Mouse (Mus musculus) thymus, postnatal 0 days (tissue): ENCODE results near the gene Rad51b. TPM values are rescaled to one million over a fixed set of nuclear protein-coding genes. Genes with fewer than 3 reads are reported as not detected.

Experiments used
- DNase-seq: peaks from one replicate; pipeline ENCODE4 v3.0.0-alpha.2; 2015; ENCODE audit warnings: low spot score
- polyA plus RNA-seq: library from polyadenylated mRNA; unstranded; fragments of >200 nt; fragmentation: Nextera tagmentation; extraction: Ambion mirVana; gene quantifications from 2 replicates; pipeline ENCODE4 v1.2.1, GENCODE M21; 2015

The Rad51b gene
- polyA plus RNA-seq, 1 experiment from 2014 or later = 4.8 TPM

DNA sequence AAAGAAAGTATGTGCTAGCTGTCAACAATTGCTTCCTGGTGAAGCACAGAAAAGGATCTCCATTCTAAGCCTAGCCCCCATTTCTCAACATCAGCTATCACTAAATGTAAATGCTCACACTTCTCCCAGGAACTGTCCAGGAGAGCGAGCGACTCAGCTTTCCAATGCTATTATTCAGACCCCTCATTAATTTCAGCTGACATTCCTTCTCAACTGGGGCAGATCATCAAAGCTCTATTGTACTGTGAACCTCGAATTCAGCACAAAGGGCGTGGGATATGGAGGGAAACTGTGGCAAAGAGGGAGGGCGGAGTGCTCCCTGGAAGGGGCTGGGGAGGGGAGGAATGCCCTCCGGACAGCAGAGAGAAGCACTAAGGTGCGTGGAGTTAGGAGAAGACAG lies 528.8 kb downstream of the Rad51b start:
- DNase-seq = no peak

GRCm38 (mm10) chr12:79827233-79827692 lies 530.2 kb downstream of the Rad51b start:
- no peak for DNase-seq

DNA sequence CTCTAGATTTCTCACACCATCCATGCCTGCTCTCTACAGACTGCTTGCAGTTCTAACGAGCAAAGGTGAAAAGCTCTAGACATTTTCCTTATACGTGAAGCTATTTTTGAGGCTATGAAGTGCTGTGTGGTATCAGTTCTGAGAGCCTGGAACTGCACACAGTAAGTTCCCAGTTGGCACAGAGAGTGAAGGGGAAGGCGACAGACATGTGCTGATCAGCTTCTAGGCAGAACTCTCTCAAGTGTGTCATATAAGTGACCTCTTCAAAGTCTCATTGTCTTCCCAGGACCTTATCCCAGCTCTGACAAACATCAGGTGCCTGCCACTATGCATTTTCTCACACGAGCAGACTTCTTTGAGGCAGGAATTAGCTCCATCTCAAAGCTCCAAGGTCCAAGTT lies 530.7 kb downstream of the Rad51b start:
- no peak for DNase-seq

DNA sequence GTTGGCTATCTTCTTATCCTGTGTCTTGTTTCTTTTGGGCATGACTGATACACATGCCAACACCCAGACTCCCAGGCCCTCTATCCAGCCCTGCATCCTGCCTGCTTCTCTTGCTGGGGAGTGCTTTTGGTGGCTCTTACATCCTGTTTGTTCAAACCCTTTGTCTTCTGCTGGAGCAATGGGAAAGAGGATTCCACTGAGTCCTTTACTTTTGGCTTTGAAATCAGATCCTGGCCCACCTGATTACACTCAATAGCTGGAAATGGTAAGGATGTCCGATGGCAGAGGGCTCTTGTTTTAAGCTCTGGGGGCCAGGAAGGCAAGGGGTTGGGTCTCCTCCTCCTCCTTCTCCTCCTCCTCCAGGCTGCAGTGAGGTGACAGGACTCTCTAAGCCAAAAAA lies 533.6 kb downstream of the Rad51b start:
- DNase-seq = no peak

GRCm38 (mm10) chr12:79832611-79833010 lies 535.5 kb downstream of the Rad51b start:
- DNase-seq = no peak

GRCm38 (mm10) chr12:79835521-79835920 lies 538.4 kb downstream of the Rad51b start:
- DNase-seq = no peak

DNA sequence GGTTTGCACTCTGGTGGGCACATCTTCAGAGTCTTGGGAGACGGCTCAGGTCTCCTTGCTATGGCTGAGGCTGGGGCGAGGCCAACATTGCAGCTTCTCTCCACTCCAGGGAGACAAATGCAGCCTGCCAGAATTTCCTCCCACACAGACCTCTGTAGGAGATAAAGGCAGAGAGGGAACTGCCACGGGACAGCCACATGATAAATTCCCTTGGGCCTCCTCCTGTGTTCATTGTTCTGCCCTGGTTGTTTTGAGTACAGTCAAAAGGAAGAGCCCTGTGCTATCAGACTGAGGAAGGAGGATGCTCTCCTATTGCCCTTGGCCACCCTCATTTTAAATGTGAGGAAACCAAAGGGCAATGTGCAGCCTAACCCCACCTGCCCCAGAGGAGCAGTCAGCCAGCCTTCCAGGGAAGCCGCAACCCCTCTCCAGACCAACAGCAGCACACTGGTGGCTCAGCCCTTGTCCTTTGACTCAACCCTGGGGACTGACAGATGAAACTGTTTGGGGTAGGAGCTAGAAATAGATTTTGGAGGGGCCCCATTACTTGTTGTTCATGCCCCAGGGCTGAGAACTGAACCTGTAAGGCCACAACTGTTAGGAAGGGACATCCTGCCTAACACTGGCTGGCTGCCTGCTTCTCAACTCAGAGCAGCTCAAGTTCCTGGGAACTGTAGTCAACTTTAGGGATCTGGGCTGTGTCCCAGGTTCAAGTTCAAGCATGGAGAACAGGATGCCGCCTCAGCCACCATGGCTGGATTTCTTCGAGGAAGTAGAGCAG lies 541.3 kb downstream of the Rad51b start:
- DNase-seq = no peak

GRCm38 (mm10) chr12:79839096-79839941 lies 542.2 kb downstream of the Rad51b start:
- no peak for DNase-seq

GRCm38 (mm10) chr12:79840465-79840864 lies 543.4 kb downstream of the Rad51b start:
- DNase-seq = no peak

- no peak for DNase-seq
Measured at GRCm38 (mm10) chr12:79841248-79841647, 544.2 kb downstream of the Rad51b start.

DNA sequence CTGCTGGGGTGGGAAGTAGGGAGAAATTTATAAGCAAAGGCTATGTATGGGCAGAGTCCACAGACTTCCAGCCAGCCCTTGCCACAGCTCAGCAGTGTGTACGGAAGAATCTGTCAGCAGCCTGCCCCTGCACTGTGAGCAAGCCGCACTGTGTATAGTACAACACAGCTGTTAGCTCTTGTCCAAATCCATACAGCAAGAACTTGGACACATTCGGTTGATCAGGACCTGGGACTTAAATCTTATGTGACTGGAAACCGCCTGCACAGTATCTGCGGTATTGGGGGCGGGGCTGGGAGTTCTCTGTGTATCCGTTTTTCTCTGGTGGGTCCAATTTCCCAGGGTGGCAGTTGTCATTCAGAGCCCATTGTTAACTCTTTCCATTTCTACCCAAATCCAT lies 545.2 kb downstream of the Rad51b start:
- DNase-seq = peak; percentile 43

DNA sequence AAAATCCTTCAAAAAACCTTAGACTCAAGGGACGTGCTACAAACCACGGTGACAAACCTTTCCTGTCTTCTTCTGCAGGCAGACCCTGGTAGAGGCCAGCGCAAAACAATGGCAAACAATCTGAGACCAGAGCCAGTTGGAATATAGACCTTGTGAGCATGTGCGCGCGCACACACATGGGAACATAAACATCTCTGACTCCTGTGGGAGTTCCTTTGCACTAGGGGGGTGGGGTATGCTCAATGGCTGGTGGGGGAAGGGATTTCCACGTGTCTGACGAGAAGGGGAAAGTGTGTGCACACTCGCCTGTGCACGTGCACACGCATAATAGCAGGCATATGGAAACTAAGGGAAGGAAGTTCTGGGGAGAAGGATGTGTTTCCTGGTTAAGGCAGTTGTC lies 545.9 kb downstream of the Rad51b start:
- DNase-seq = peak; percentile 35

DNA sequence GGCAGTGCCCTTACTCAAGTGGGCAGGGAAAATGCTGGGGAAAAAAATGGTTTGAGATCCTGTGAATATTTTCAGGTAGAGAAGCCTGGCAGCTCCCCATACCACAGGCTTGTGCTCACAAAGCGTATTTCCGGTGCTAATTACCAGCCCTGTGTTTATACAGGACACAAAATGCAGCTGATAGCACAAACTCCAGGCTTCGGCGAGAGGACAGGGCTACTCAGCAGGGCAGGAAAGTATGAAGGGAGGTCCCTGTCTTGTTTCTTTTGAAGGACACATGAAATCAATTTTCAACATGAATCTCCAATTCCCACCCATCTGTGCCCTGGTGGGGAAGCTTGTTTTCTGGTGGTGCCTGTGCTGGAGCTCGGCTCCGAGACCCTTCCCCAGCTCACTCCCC lies 546.4 kb downstream of the Rad51b start:
- no peak for DNase-seq

GRCm38 (mm10) chr12:79846247-79847151 lies 549.4 kb downstream of the Rad51b start:
- DNase-seq = no peak

- no peak for DNase-seq
Measured at GRCm38 (mm10) chr12:79848539-79848938, 551.5 kb downstream of the Rad51b start.

DNA sequence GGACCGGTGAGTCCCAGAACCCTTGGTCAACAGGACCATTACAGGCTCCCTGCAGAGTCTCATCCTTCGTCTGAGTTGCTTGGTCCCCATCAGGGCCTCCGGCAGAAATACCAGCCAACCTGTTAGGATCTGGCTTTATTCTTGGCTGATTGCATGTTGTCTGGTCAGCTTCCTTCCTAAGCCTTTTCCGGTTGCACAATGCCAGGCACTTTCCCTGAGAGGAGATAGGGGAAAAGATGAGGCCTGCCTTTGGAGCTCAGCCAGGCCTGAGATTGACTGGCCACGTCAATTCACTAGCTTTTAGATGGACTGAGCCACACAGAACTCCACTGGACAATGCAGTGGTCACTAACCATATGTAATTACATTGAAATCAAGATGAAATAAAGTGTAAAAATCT lies 552.9 kb downstream of the Rad51b start:
- no peak for DNase-seq

GRCm38 (mm10) chr12:79851898-79852297 lies 554.8 kb downstream of the Rad51b start:
- DNase-seq = no peak

DNA sequence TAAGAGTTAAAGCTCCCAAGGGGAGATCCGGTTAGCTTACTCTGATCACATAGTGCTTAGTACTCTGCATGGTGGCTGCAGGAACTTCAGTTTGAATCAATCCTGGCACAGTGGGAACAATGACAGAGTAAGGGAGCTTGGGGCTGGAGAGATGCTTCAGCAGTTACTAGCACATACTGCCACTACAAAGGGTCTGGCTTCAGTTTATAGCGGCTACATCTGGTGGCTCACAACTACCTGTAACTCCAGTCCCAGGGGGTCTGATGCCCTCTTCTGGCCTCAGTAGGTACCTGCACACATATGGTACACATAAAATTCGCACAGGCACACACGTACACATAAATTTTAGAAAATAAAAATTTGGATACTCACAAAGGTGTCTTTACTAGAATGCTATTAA lies 555.5 kb downstream of the Rad51b start:
- DNase-seq = no peak

DNA sequence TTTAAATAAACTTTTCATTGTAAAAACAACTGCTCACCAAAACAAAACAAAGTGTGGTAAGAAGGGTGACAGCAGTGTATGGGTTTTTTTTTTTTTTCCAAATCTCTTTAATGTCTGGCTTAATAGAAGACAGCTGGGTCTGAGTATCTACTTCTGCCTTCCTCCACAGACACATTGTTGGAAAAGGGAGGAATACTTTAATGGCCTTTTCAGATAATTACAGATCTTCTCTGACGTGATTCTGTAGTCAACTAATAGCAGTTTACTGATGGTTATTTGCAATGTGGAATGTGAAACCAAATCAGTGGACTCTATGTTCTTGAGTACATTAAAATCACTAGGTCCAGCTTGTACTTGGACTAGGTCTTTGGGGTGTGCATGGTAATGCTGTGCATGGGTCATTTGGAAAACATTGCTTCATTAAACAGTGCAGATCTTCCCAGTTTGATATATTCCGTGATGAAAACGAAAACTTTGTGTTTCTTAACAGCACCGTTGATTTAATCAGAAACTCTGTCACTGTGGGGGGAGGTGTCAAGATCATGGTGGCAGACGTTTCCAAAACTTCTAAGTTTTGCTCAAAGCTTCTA lies 556.9 kb downstream of the Rad51b start:
- DNase-seq = no peak

DNA sequence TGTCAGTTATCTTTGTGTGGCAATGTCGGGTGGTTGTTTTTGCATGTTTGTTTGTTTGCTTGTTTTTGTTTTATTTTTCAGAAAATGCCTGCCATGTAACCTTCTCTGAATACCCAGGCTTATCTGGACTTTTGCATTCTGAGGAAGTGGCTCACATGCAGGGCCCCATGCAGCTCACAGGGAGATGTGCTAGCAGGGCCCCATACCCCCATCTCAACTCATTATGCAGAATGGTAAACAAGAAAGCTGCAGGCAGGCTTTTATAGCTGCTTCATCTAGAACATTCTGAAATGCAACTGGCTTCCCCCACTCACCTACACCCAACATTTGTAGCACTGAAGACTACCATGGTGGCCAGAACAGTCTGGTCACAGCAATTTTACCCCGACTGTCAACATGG lies 557.4 kb downstream of the Rad51b start:
- DNase-seq = no peak
